Mouse (Mus musculus) liver, adult 2 months (tissue): ENCODE measurements around the gene Atrn. TPM values are rescaled to one million over a fixed set of nuclear protein-coding genes. Genes with fewer than 3 reads are reported as not detected.

Experiments used
- DNase-seq: peaks from one replicate; pipeline ENCODE4 v3.0.0-alpha.2; 2011; ENCODE audit warnings: low read depth, low spot score; ENCODE audit errors: extremely low read depth
- H3K27ac ChIP-seq: fragments of 200-500 bp; replicated peaks from 2 replicates; pipeline ENCODE4 v1.5.1; 2012; ENCODE audit warnings: low read depth, mild to moderate bottlenecking, control low read depth, inconsistent platforms, low read length; ENCODE audit not compliant: insufficient read depth
- H3K27me3 ChIP-seq: fragments of 200-500 bp; 2 replicates; pipeline ENCODE4 v1.6.1; 2012; ENCODE audit warnings: mild to moderate bottlenecking, moderate library complexity, low read length, inconsistent platforms; ENCODE audit not compliant: control insufficient read depth, insufficient read depth
- H3K36me3 ChIP-seq: fragments of 200-500 bp; 2 replicates; pipeline ENCODE4 v1.6.1; 2012; ENCODE audit warnings: low read length, inconsistent platforms; ENCODE audit not compliant: control insufficient read depth, insufficient read depth
- H3K4me1 ChIP-seq: fragments of 200-500 bp; 2 replicates; pipeline ENCODE4 v1.6.1; 2011; ENCODE audit warnings: low read length; ENCODE audit not compliant: control insufficient read depth, insufficient read depth
- H3K4me3 ChIP-seq: fragments of 200-500 bp; 2 replicates; pipeline ENCODE4 v1.5.1; 2011; ENCODE audit warnings: low read depth, mild to moderate bottlenecking, control low read depth, low read length, moderate library complexity; ENCODE audit not compliant: insufficient read depth
- H3K79me2 ChIP-seq: fragments of 200-500 bp; 2 replicates; pipeline ENCODE4 v1.6.1; 2012; ENCODE audit warnings: inconsistent platforms, mild to moderate bottlenecking, low read length, moderate library complexity; ENCODE audit not compliant: control insufficient read depth, insufficient read depth
- H3K9ac ChIP-seq: fragments of 200-500 bp; 2 replicates; pipeline ENCODE4 v1.6.1; 2012; ENCODE audit warnings: low read depth, mild to moderate bottlenecking, control low read depth, inconsistent platforms, low read length
- CTCF ChIP-seq: fragments of 200-500 bp; IDR thresholded peaks from 2 replicates; pipeline ENCODE4 v1.5.1; 2011; ENCODE audit warnings: low read depth, low read length, control low read depth
- POLR2A ChIP-seq: fragments of 200-500 bp; IDR thresholded peaks from 2 replicates; pipeline ENCODE4 v1.6.1; 2011; ENCODE audit warnings: low read length, control low read depth; ENCODE audit not compliant: insufficient read depth; ENCODE audit errors: extremely low read depth
- WGBS: fragments of 180-500 bp; shearing (Covaris S2); methylation state at CpG from one replicate; pipeline ENCODE4 v1.1.7; 2018; 5-methylcytosine and 5-hydroxymethylcytosine counted together
- polyA plus RNA-seq: library from polyadenylated mRNA; depleted of rRNA; stranded (reverse); fragments of >200 nt; gene quantifications from 2 replicates; pipeline ENCODE4 v1.2.3, GENCODE M21; 2012
- total RNA-seq: library from RNA; depleted of rRNA; stranded (reverse); fragments of >200 nt; gene quantifications from 2 replicates; pipeline ENCODE4 v1.2.3, GENCODE M21; 2014

Gene Atrn
- total and polyA plus RNA-seq, 2 experiments, result 16.6 to 27.2 TPM

- no peak overlapping the region for H3K4me3 ChIP-seq
- TF ChIP-seq POLR2A (no peak), CTCF (no peak)
- no peaks in the 10 kb centered on the region for H3K27me3 ChIP-seq
- H3K79me2 ChIP-seq, result peaks cover 37% of the 10 kb centered on the region
- no peaks in the 10 kb centered on the region; the same call in 1 of the 2 replicates for H3K36me3 ChIP-seq
- H3K9ac ChIP-seq, result no peak overlapping the region
- no peak for DNase-seq
- WGBS, result 81% methylated on average over 3 of the region's 3 CpGs
- peak overlapping the region; percentile 62; the same call in 1 of the 2 replicates for H3K27ac ChIP-seq
- H3K4me1 ChIP-seq, result peaks cover 31% of the 10 kb centered on the region
These were observed 10.3 kb downstream of the Atrn start for GRCm38 (mm10) chr2:130916521-130917147.

- WGBS, result 35% methylated on average over 1 of the region's 1 CpGs
- H3K27me3 ChIP-seq, result no peaks in the 10 kb centered on the region
- peaks cover 33% of the 10 kb centered on the region for H3K79me2 ChIP-seq
- no peak overlapping the region for H3K9ac ChIP-seq
- H3K36me3 ChIP-seq, result no peaks in the 10 kb centered on the region; the same call in 1 of the 2 replicates
- TF ChIP-seq CTCF (no peak), POLR2A (no peak)
- peak overlapping the region; percentile 62 for H3K27ac ChIP-seq
- DNase-seq, result peak; percentile 68
- no peak overlapping the region for H3K4me3 ChIP-seq
- peaks cover 28% of the 10 kb centered on the region for H3K4me1 ChIP-seq
These were observed 11.4 kb downstream of the Atrn start for GRCm38 (mm10) chr2:130917686-130918085.

GRCm38 (mm10) chr2:130919062-130919593 lies 12.8 kb downstream of the Atrn start:
- Histone ChIP-seq H3K27ac (peak overlapping the region; percentile 95), H3K27me3 (no peaks in the 10 kb centered on the region), H3K36me3 (no peaks in the 10 kb centered on the region), H3K4me3 (peak overlapping the region; percentile 28; the same call in 1 of the 2 replicates), H3K79me2 (peaks cover 37% of the 10 kb centered on the region), H3K4me1 (peaks cover 30% of the 10 kb centered on the region), H3K9ac (peak overlapping the region; percentile 65)
- 25% methylated on average over 5 of the region's 5 CpGs for WGBS
- peak; percentile 97 for DNase-seq
- TF ChIP-seq POLR2A (no peak), CTCF (no peak)

- WGBS, result 18% methylated on average over 2 of the region's 2 CpGs
- Histone ChIP-seq H3K36me3 (no peaks in the 10 kb centered on the region), H3K79me2 (peaks cover 38% of the 10 kb centered on the region), H3K27ac (peak overlapping the region; percentile 7), H3K9ac (no peak overlapping the region), H3K27me3 (no peaks in the 10 kb centered on the region), H3K4me1 (peaks cover 30% of the 10 kb centered on the region), H3K4me3 (no peak overlapping the region)
- DNase-seq, result peak; percentile 89
- TF ChIP-seq POLR2A (no peak), CTCF (no peak)
These were observed 18.7 kb downstream of the Atrn start for GRCm38 (mm10) chr2:130924950-130925349.

- H3K9ac ChIP-seq, result no peak overlapping the region
- peak; percentile 93 for DNase-seq
- H3K27ac ChIP-seq, result peak overlapping the region; percentile 80
- H3K4me3 ChIP-seq, result no peak overlapping the region
- no peaks in the 10 kb centered on the region for H3K36me3 ChIP-seq
- peaks cover 39% of the 10 kb centered on the region for H3K4me1 ChIP-seq
- 35% methylated on average over 4 of the region's 4 CpGs for WGBS
- H3K27me3 ChIP-seq, result no peaks in the 10 kb centered on the region
- peaks cover 27% of the 10 kb centered on the region for H3K79me2 ChIP-seq
- TF ChIP-seq CTCF (no peak), POLR2A (no peak)
These were observed 21.7 kb downstream of the Atrn start for GRCm38 (mm10) chr2:130928031-130928430.

- TF ChIP-seq CTCF (no peak), POLR2A (no peak)
- Histone ChIP-seq H3K9ac (no peak overlapping the region), H3K27me3 (no peaks in the 10 kb centered on the region), H3K4me1 (peaks cover 43% of the 10 kb centered on the region), H3K36me3 (peaks cover 2% of the 10 kb centered on the region; the same call in 1 of the 2 replicates), H3K27ac (0 out of 2 replicates have a peak overlapping the region, but pooled peaks have one; percentile 41), H3K4me3 (no peak overlapping the region), H3K79me2 (peaks cover 26% of the 10 kb centered on the region)
- peak; percentile 75 for DNase-seq
These were observed 22.2 kb downstream of the Atrn start for GRCm38 (mm10) chr2:130928530-130928929.
